Mouse (Mus musculus): Measurements from ENCODE around the gene Tomm20.
"Not testable (repeated sequence)": the region's sequence is repeated elsewhere in the genome, so short reads cannot be mapped to it uniquely, and the experiment has no call there.

The Tomm20 gene

GRCm38 (mm10) chr8:126917179-126917905 lies 28.3 kb downstream of the Tomm20 start:
- DNase-seq, result no peak

GRCm38 (mm10) chr8:126916611-126917010 lies 29.0 kb downstream of the Tomm20 start:
- DNase-seq, result no peak

- DNase-seq, result no peak
Observed at GRCm38 (mm10) chr8:126914609-126915375, 30.9 kb downstream of the Tomm20 start.

- DNase-seq, result not testable (repeated sequence)
Observed at GRCm38 (mm10) chr8:126914107-126914490, 31.5 kb downstream of the Tomm20 start.

DNA sequence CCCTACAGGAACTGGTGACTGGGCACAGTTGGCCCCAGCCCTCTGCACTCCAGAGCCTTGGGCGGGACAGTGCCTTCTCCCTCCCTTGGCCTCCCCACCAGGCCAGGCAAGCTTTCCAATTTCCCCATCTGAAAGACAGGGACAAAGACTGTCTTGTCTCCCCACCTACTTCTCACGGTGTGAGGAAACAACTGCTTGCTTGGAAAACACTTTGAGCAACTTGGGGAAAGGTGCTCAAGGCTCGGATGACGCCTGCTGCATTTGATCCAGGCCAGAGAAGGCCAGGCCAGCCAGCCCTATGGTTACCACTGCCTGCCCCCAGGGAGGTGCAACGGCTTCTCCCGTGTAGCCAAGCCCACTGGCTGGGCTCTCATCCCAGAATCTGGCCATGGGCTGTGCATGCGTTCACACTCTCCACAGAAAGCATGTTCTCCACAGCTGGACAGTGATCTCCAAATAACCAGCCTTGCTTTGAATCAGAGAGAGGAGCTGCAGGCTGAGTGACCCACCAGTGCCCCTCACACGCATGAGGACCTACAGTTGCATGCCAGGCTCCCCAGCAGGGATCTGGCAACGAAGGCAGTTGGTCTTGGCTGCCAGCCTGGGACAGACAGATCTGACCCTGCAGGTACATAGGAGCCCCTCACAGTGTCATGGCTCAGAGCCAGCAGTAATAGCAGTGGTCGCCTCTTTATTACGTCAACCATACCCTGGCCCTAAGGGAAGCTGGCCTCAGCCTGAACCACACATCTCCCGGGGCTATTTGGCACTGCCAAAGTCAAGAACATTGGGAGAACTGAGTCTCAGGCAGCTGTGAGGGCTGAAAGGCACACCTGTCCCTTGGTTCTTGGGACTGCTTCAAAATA lies 32.2 kb downstream of the Tomm20 start:
- DNase-seq, result peak; percentile 82 to 94

- DNase-seq, result peak; percentile 64 to 79
Observed at GRCm38 (mm10) chr8:126909371-126909802, 36.3 kb downstream of the Tomm20 start.

DNA sequence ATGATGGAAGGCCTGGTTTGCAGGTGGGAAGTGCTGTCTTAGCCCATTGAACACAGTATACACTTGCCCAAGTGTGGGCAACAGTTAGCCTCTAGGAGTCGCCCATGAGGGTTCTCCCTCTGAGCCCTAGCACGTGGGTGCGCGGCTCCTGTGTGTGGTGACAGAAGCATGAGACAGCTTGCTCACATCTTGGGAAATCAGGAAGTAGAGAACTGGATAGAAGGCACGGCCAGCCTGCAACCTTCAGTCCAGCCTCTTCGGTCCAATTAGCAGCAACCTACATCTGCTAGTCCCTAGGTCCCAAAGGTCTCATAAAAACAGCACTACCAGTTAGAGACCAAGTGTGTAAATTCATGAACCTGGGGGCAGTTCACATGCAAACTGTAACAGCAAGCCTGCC lies 36.8 kb downstream of the Tomm20 start:
- DNase-seq, result no peak

DNA sequence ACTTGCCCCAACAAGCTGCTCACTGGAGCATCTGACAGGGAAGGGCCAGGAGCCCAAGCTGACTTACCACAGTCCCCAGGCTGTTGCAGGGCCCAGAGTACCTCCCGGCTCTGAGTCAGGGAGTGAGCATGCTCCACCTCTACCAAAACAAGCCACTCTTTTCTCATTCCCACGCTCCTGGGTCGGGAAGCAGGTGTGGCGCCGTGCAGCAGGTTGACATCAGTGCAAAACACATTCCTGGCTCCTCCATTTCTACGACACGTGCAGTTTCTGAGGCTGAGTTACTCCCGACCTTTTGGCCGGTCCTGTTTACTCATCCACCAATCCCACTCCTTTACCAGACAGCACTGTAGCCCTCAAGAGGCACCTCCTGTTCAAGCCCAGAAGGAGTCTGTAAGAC lies 37.7 kb downstream of the Tomm20 start:
- DNase-seq, result no peak

DNA sequence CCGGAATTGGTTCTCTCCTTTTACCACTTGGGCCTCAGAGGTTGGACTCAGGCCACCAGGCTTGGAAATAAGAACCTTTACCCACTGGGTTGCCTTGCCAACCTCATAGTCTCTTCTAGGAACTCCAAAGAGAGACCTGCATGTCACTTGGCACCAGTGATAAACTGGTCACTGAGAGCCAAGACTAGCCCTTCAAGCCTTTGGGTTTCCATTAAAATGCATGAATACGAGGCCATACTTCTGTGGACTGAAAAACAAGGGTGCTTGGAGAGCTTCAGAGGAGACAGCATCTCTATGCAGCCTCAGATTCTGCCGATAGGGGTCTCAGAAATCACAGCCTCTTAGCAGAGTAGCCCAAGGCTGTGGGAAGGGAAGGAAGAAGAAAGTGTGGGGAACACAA lies 38.3 kb downstream of the Tomm20 start:
- DNase-seq, result peak; percentile 70 to 78

- DNase-seq, result peak in 1 of 2 experiments; percentile 51
Observed at GRCm38 (mm10) chr8:126905387-126905786, 40.3 kb downstream of the Tomm20 start.

DNA sequence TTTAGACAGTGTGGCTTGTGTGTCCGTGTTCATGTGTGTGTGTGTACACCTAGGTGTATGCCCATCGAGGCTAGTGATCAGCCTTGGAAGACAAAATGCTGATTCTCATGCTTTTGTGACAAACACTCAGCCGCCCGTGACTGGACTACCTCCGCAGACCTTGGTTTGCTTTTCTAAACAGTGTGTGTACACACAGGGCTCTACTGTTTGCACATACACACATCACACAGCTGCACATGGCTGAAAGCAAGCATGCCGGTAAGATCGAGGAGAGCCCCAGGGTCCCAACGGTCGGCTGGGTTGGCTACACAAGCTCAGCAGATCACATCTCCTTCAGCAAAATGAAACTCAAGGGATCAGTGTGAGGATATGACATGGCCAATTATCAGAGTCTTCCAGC lies 41.7 kb downstream of the Tomm20 start:
- DNase-seq, result no peak

DNA sequence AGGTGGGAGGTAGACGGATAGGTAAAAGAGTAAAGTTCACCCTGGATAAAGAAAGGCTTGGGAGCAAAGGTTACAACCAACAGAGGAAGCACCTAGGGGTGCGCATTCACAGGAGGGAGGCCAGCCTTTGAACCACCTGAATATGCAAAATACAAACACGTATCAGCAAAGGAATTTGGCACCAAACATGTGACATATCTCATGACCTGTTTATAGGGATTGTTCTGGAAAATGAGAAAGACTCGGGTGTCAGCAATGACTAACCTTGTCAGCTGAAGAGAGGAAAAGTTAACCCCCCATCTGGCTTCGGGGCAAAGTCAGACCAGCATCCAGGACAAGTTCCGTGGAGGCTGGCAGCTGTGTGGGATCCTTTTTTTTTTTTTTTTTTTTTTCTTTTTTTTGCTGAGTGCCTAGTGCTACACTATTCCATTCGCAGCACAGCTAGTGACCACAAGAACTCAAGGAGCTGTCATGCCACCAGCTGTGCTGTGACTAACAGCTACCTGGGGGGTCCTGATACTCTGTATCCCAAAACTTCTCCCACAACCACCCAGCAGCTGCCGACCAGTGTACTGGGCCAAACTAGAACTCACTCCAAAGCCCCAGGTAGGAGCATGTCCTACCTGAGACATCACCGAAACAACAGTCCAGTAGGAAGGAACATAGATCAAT lies 42.3 kb downstream of the Tomm20 start:
- no peak for DNase-seq

GRCm38 (mm10) chr8:126901612-126902011 lies 44.0 kb downstream of the Tomm20 start:
- DNase-seq, result no peak

DNA sequence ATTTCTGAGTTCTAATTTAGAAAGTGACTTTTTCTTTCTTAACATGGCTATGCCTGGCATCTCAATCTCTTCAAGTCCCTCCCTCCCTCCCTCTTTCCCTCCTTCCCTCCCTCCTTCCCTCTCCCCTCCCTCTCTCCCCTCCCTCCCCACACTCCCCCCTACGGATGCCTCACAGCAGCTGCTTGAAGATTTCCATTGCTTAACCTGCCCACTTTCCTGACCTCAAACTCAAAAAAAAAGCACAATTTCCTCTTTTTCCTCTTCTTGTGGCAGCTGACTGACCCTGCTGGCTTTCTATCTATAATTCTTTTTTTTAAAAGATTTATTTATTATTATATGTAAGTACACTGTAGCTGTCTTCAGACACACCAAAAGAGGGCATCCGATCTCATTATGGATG lies 44.6 kb downstream of the Tomm20 start:
- no peak for DNase-seq

- peak in 1 of 2 experiments; percentile 15 for DNase-seq
Observed at GRCm38 (mm10) chr8:126895133-126895532, 50.5 kb downstream of the Tomm20 start.

- DNase-seq, result peak in 1 of 2 experiments; percentile 35
Observed at GRCm38 (mm10) chr8:126887639-126888006, 58.0 kb downstream of the Tomm20 start.

DNA sequence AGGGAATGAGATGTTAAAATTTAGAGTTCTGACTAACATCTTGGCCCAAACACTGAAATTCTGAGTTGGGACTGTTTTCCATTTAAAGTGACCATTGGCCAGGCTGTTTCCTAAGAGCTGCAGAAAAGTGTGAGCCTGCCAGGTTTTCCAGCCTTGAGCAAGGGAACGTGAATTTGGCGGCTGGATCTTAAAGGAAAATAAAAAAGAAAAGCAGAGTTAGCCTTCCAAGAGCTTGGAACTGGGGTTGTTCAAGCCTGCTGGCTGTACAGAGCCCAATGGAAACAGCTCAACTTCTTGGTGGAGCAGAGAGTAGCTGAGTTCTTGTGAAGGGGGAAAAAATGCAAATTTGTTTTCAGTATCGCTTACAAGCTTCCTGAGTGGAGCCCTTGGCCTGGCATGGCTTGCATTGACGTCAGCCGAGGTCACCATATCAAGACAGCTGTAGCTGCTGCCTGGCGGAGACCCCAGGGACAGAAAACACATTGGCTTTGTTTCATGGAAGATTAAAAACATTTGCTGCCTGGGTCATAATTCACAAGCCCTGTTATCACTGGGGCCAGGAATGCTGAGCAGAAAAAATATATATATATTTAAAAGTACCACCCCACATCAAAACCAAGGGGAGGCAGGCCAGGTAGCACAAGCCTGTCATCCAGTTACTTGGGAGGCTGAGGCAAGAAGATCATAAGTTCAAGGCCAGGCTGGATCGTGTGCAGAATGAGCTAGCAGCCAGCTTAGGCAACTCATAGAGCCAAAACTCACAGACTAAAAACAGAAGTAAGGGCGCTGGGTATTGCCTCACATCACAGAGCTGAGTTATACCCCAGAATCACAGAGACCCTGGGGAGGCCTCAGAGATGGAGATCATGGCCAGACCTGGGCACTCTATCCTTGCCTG lies 58.7 kb downstream of the Tomm20 start:
- DNase-seq, result peak in 1 of 2 experiments; percentile 13

DNA sequence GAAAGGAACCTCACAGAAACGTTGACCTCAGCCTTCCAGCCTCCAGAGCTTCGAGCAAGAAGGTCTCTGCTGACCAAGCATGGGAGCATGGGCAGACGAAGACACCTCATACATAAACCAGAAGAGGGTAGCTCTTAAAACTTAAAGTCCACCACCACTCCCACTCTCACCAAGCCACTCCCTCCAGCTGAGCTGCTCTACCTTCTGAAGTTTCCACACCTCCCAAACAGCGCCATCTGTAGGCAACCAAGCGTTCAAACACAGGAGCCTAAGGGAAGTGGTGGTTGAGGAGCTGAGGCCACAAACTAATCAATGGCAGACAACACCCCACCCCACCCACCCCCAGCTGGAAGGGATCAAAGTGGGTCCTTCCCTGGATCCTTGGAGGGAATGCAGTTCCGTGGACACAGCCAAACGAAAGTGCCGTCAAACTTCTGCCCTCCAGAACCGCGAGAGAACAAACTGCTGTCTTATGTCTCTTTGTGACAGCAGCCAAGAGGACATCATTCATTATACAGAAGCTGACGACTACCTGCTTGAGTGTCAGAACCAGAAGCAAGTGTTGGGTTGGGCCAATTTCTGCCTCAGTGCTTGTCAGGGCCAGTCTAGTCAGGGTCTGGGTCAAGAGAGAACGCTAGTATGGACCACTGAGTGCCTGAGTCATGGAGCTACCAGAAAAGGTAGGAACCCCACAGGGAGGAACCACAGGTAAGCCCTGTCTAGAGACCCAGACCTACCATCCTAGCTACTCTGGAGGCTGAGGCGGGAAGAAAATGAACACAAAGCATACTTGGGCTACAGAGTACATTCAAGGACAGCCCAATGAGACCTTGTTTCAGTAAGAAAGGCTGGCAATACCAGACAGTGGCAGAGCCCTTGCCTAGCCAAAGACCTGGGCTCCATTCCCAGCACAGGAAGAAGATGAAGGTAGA lies 59.8 kb downstream of the Tomm20 start:
- DNase-seq, result peak; percentile 15 to 37

GRCm38 (mm10) chr8:126884202-126884926 lies 61.3 kb downstream of the Tomm20 start:
- DNase-seq, result peak; percentile 56 to 60

DNA sequence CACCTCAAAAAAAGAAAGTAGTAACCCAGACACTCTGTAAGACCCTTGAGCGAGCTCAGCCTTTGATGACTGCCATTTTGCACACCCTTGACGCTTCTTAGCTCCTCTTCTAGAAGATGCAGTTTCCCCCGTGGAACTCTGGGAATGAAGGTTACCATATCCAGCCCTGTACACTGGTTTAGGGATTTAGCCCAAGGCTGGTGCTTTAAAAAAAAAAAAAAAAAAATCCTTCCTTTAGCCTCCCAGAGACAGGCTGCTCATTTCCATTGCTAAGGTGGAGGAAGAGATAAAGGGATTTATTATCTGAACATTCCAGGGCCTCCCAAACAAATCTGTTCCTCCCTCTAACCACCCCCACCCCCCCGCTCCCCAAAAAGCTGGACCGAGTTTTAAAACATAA lies 61.9 kb downstream of the Tomm20 start:
- DNase-seq, result no peak

Measured in cerebellum, postnatal 14 days (tissue).